Mouse (Mus musculus): ENCODE data around the gene Grk5.
"Not testable (repeated sequence)": the region's sequence is repeated elsewhere in the genome, so short reads cannot be mapped to it uniquely, and the experiment has no call there.

Gene Grk5

DNA sequence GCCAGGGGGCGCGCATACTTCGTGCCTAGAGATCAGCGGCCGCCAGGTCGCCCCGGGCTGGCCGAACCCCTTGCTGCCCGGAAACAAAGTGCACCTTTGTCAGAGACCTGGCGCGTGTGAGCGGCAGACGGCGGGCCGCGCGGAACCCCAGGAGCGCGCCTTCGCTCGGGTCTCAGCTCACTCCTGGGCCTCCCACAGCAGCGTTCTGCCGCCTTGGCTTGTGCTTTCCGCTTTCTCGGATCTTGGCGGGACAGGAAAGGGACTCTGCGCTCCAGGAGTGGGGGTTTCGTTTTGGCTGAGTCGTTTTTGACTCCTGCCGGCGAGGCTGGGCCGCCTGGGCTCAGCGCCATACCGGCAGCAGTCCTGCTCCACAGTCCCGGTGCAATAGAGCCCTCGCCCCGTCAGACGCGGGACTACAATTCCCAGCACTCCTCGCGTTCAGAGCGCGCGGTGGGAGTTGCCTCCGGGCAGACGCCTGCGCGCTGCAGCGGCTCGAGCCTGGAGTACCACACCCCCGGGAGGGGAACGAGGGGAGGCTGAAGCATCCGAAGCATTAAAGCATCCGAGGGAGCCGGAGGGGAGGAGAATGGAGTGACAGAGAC is at the start of gene Grk5:
Gene Grk5 (plus strand): TSS at position 36 of the 602 bp plus-strand sequence.
- peak; percentile 89 for DNase-seq (ENCODE audit: low read depth, low spot score)

DNA sequence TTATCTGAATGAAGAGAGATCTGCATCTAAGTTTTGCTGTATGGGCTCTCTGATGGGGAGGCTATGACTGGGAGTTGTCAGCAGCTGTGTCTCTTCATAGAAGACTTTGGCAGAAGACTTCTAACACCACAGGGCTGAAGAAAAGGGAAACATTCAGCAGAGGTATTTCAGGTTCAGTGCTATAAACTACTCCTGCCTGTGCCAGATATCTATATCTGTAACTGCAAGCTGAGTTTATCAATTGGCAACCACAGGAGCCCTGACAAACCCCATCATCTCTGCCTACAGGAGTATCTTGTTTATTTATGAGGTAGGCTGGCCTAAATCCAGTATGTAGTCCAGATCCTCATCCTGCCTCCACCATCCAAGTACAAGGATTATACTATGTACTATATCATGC is 46.2 kb upstream of the Grk5 start:
- no peak for DNase-seq (ENCODE audit: low read depth, low spot score)

- DNase-seq (ENCODE audit: low read depth, low spot score), result no peak
Measured at GRCm38 (mm10) chr19:60845731-60846130, 43.8 kb upstream of the Grk5 start.

- DNase-seq (ENCODE audit: low read depth, low spot score), result peak; percentile 83
Measured at GRCm38 (mm10) chr19:60860868-60861700, 28.5 kb upstream of the Grk5 start, which contains the start of gene Sfxn4. TSS of gene Sfxn4 (minus strand) at chr19:60861479.

DNA sequence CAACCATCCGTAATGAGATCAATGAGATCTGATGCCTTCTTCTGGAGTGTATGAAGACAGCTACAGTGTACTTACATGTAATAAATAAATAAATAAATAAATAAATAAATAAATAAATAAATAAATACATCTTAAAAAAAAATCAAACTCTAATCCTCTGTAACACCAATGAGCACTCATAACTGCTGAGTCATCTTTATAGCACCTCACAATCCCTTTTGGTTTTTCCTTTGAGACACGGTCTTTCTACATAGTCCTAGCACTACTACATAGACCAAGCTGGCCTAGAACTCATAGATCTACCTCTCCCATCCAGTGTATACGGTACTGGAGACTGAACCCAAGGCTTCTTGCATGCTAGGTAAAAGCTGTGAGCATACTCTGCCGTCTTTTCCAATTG is 23.4 kb upstream of the Grk5 start:
- not testable (repeated sequence) for DNase-seq (ENCODE audit: low read depth, low spot score)

DNA sequence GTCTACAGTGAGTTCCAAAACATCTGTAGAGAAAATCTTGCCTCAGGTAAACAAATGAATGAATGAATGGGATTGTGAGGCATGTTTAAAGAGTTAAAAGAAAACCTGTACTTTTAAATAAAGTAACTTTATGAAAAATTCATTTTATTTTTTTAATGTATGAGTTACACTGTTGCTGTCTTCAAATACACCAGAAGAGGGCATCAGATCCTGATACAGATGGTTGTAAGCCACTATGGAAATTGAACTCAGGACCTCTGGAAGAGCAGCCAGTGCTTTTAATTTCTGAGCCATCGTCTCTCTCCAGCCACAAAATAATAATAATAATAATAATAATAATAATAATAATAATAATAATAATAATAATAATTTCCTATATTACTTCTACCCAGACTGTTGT is 19.1 kb upstream of the Grk5 start:
- no peak for DNase-seq (ENCODE audit: low read depth, low spot score)

DNA sequence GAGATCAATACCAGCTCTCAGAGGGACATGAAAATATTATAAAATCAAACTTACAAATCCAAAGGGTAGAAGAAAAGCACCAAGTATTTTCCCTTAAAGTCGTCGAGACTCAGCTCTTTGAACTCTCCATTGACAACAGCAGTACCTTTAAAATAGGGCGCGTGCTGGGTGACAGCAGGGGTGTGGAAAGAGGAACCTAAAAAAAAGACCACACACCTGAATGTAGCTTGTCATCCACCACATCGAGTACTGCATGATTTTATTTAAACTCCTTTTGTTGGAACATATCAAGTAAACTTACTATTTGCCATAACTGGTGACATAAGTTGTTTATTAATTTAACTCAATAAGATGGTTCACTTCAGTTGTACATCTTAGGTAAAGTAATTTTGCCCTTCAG is 18.2 kb upstream of the Grk5 start:
- DNase-seq (ENCODE audit: low read depth, low spot score), result no peak

DNA sequence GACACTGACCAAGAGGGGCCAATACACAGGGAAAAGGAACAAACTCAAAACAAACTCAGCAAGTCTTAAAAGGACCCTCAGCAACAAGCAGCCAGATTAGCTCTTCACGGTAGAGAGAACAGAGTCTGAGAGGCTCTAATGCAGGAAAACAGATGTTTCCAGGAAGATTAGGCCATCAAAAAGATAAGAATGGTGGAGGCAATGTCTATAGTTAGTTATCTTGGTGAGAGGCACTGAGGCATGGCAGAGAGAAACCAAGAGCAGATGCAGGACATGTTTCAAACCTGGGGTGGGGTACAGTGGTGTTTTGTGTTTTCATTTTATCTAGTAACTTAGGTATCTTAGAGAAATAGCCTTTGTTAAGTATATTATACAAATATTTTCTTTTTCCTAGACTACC is 17.3 kb upstream of the Grk5 start:
- peak; percentile 63 for DNase-seq (ENCODE audit: low read depth, low spot score)

DNA sequence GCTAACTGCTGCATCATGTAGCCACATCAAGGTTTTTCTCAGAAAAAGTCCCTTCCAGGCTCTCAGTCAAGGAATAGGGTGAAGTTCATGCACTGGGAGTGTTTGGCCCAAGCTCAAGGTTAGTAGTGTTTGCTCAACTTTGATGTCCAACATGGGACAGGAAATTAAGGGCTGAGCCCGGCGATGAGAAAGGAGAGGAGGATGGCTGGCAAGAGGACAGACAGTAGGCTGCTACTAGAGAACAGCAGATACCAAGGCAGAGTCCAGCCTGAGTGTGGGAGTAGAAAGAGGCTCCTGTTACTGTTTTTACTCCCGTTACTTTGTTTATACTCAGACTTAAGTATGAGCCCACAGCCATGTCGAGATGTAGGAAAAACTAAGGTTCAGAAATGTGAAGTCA is 16.0 kb upstream of the Grk5 start:
- DNase-seq (ENCODE audit: low read depth, low spot score), result no peak

- peak; percentile 97 for DNase-seq (ENCODE audit: low read depth, low spot score)
Measured at GRCm38 (mm10) chr19:60874064-60874694, 15.4 kb upstream of the Grk5 start, which contains the start of gene Prdx3. TSS of gene Prdx3 (minus strand) at chr19:60874556.

DNA sequence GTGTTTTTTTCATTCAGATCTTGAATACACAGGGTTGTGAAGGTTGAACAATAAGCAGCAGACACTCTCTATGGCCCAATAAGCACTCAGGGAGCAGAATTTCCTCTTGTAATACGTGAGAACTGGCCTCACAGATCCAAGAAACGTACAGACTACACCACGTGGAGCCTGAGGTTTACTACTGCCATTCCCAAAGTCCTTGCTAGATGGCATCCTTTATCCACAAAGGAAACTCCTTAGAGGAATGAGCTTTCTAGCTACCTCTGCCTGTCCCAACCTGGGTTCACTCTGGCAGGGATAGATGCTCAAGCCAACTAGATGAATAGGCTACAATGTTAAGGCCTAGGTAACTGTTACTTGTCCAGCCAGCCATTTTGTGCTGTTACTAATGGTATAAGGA is 6.4 kb upstream of the Grk5 start:
- no peak for DNase-seq (ENCODE audit: low read depth, low spot score)

GRCm38 (mm10) chr19:60887637-60888036 is 1.9 kb upstream of the Grk5 start:
- no peak for DNase-seq (ENCODE audit: low read depth, low spot score)

DNA sequence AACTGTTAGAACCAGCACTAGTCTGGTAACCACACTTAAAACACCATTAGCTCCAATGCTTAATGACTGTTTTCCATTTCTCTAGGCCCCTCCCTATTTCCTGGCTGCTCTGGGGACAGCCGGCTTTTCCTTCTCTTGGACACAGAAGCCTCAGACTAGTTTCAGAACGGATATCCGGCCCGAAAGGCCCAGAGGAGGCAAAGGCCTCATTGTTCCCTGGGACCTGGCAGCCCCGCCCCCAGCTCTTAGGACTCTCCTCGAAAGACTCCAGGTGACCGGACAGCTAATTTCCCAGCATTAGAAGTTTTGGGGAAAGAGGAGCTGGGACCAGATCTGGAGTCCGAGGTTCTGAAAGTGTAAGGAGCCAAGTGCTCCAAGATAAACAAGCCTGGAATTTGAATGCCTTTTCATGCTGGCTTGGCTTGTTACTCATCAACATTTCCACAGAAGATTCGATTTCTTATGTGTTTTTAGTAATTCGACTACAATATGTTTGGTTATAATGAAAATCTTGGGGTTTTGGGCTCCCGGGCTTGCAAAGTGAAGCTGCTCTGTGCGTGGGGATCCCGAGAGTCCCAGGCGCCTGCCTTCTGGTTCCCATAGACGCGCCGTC is 342 bp upstream of the Grk5 start:
- DNase-seq (ENCODE audit: low read depth, low spot score), result peak; percentile 35

DNA sequence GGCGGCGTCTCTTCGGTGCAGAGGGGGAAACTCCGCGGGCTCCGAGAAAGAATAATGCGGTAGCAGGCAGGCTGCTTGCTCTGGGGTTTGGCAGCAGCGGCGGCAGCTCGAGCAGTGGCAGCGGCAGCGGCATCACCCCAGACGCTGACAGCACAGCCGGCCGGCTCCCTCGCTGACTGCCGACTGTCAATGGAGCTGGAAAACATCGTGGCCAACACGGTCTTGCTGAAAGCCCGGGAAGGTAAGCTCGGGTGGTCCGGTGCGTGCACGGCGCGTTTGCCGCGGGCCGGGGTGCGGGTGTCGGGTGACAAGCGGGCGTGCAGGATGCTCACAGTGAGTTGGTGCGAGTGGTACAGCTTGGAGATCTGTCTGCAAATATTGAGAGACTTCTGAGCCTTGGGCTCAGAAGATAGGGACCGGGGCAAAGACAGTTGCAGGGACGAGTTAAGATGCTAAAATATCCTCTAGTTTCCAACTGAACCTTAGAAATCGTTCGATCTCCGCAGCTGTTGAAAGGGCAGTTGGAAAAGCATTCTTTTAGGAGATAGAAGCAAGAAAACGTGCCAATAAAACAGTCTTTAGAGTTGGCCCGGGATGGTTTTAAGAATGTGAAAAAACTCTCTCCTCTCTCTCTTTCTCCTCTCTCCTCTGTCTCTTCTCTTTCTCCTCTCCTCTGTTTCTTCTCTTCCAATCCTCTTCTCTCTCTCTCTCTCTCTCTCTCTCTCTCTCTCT is 1.0 kb downstream of the Grk5 start:
- no peak for DNase-seq (ENCODE audit: low read depth, low spot score)

- no peak for DNase-seq (ENCODE audit: low read depth, low spot score)
Measured at GRCm38 (mm10) chr19:60891123-60891470, 1.5 kb downstream of the Grk5 start.

GRCm38 (mm10) chr19:60891934-60892547 is 2.5 kb downstream of the Grk5 start:
- peak; percentile 66 for DNase-seq (ENCODE audit: low read depth, low spot score)

DNA sequence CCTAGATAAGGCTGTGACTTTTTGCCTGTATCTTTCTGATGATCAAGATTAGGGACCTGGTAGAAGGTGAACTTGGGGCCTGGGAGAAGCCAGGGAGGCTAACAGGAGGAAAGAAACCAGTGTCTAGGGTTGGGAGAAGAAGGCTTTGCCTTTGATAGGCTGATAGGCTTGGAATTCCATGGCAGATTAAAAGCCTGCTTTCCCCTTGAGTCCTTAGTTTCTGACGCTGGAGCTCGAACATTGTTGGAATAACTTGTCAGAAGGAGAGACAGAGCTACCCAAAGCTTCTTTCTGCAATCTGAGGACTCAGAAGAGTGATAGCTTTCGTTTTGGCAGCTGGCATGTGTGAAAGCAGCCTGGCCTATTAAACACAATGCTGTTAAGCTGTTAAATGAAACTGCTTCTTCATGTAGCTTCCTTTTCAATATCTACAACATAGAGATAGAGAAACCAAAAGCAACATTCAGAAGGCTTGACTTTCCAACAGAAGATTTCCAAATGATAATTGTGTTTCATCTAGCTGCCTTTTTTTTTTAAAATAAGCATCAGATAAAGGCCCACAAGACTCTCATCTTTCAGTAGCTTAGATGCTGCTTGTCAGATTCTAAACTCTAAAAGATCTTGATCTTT is 5.8 kb downstream of the Grk5 start:
- no peak for DNase-seq (ENCODE audit: low read depth, low spot score)

DNA sequence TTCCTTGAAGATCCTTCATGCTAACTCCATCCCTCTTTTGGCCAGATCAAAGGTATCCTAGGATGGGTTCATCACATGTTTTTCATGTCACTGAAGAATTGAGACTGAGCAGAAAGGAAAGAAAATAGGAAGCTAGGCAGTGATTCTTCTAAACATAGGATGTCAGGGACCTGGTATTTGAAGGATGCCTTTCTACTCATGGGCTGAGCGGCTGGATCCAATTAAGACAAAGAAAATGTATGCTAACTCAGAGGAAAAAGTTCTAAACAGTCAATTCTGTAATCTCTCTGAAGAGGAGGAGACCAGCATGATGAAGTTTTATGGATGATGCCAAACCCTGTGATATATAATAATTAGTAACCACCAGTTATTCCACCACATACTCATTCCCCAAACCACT is 13.6 kb downstream of the Grk5 start:
- no peak for DNase-seq (ENCODE audit: low read depth, low spot score)

GRCm38 (mm10) chr19:60903971-60904370 is 14.4 kb downstream of the Grk5 start:
- no peak for DNase-seq (ENCODE audit: low read depth, low spot score)

DNA sequence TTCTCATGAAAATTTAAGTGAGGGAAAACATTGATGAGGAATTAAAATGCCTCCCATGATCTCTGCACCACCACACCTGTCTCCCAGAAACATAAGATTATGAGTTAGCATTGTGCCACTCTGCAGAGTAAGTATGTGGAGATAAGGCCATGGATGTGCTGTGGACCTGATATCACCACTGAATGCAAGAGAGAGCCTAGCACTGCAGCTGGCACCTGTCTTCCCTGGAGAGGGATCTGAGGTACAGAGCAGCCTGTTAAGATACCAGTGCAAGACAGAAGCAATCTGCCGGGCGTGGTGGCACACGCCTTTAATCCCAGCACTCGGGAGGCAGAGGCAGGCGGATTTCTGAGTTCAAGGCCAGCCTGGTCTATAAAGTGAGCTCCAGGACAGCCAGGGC is 15.9 kb downstream of the Grk5 start:
- DNase-seq (ENCODE audit: low read depth, low spot score), result no peak

- no peak for DNase-seq (ENCODE audit: low read depth, low spot score)
Measured at GRCm38 (mm10) chr19:60910304-60910703, 20.8 kb downstream of the Grk5 start.

Data from c-Kit-negative CD71-positive TER-119-positive erythroid progenitor cells, embryonic 14.5 days (primary cell).